Mouse (Mus musculus) lung, adult 2 months (tissue): ENCODE results near the gene Rbmy. TPM values are rescaled to one million over a fixed set of nuclear protein-coding genes. Genes with fewer than 3 reads are reported as not detected.
"Not testable (repeated sequence)": the region's sequence is repeated elsewhere in the genome, so short reads cannot be mapped to it uniquely, and the experiment has no call there.

Experiments used
- DNase-seq: peaks from one replicate; pipeline ENCODE4 v3.0.0; 2022
- H3K4me1 ChIP-seq: fragments of 200-500 bp; 2 replicates; pipeline ENCODE4 v1.6.1; 2011; ENCODE audit warnings: low read length; ENCODE audit not compliant: control insufficient read depth, insufficient read depth
- H3K4me3 ChIP-seq: fragments of 200-500 bp; replicated peaks from 2 replicates; pipeline ENCODE3; 2011; ENCODE audit warnings: low read depth, mild to moderate bottlenecking, control low read depth, low read length; ENCODE audit errors: extremely low read depth
- WGBS: fragments of 180-500 bp; shearing (Covaris S2); methylation state at CpG from one replicate; pipeline ENCODE4 v1.1.7; 2018; 5-methylcytosine and 5-hydroxymethylcytosine counted together
- polyA plus RNA-seq: library from polyadenylated mRNA; depleted of rRNA; stranded (reverse); fragments of >200 nt; gene quantifications from 2 replicates; pipeline ENCODE4 v1.2.3, GENCODE M21; 2012; rRNA removed

The Rbmy gene
- not detected in 2 replicates for polyA plus RNA-seq

GRCm38 (mm10) chrY:2830380-2830779, at the start of gene Rbmy, which contains the start of gene Gm10256:
Gene Rbmy (plus strand): TSS chrY:2830680.
Gene Gm10256 (plus strand): TSS chrY:2830699.
- not testable (repeated sequence) for H3K4me1 ChIP-seq, DNase-seq, H3K4me3 ChIP-seq
- no CpG with 5 or more reads among the region's 9 CpGs for WGBS

- H3K4me3 ChIP-seq, DNase-seq, H3K4me1 ChIP-seq: not testable (repeated sequence)
- no CpG with 5 or more reads among the region's 8 CpGs for WGBS
Observed at GRCm38 (mm10) chrY:2796105-2796504, 34.4 kb upstream of the Rbmy start, which contains the start of gene Gm4064. Gene Gm4064 (minus strand): TSS chrY:2796205.

Other genes with a start within 250 kb of the Rbmy start
- not detected in 2 replicates for gene H2al2c, start 231.6 kb upstream of the Rbmy start, polyA plus RNA-seq
- gene Sry, start 167.0 kb upstream of the Rbmy start, polyA plus RNA-seq: not detected in 2 replicates
- not detected in 2 replicates for gene H2al2b, start 110.0 kb upstream of the Rbmy start, polyA plus RNA-seq
- gene Gm4064, start 34.5 kb upstream of the Rbmy start, polyA plus RNA-seq: not detected in 2 replicates
- not detected in 2 replicates for gene Gm10256, start within 50 bp of the Rbmy start, polyA plus RNA-seq
- gene Gm10352, start 70.3 kb downstream of the Rbmy start, polyA plus RNA-seq: not detected in 2 replicates
- gene Gm29289, start 101.9 kb downstream of the Rbmy start, polyA plus RNA-seq: not detected in 2 replicates